Mouse (Mus musculus) midbrain, embryonic 11.5 days (tissue): ENCODE measurements at regions not wholly inside any gene's neighbourhood (a gene's known extent, or its start where the extent isn't known, plus 50 kb on each side); places are given as distances from the start of the nearest gene placed in this dataset.
A peak's percentile ranks its signal among the peaks of the same experiment; 100 is the strongest.

Experiments
- ATAC-seq: fragments of 200-750 bp; cut with Nextera tagmentation; 2 replicates; pipeline ENCODE4 v1.8.0; 2017; ENCODE audit warnings: moderate TSS enrichment, moderate library complexity; ENCODE audit not compliant: low FRiP score
- DNase-seq: peaks from one replicate; pipeline ENCODE4 v3.0.0; 2015; ENCODE audit warnings: low spot score; ENCODE audit errors: missing footprints
- H3K27ac ChIP-seq: fragments of 300-500 bp; sonication (generic); 2 replicates; pipeline ENCODE4 v1.5.1; 2014; ENCODE audit warnings: low read depth, low read length
- H3K27me3 ChIP-seq: fragments of 300-500 bp; sonication (generic); 2 replicates; pipeline ENCODE4 v1.6.1; 2014; ENCODE audit warnings: mild to moderate bottlenecking, low read length, moderate library complexity, mixed read lengths; ENCODE audit not compliant: control insufficient read depth, insufficient read depth
- H3K36me3 ChIP-seq: fragments of 300-500 bp; sonication (generic); 2 replicates; pipeline ENCODE4 v1.6.1; 2014; ENCODE audit warnings: mild to moderate bottlenecking, low read length, moderate library complexity, mixed read lengths; ENCODE audit not compliant: control insufficient read depth, insufficient read depth
- H3K4me1 ChIP-seq: fragments of 300-500 bp; sonication (generic); 2 replicates; pipeline ENCODE4 v1.6.1; 2014; ENCODE audit warnings: low read length; ENCODE audit not compliant: control insufficient read depth, insufficient read depth
- H3K4me2 ChIP-seq: fragments of 300-500 bp; sonication (generic); 2 replicates; pipeline ENCODE4 v1.6.1; 2014; ENCODE audit warnings: mild to moderate bottlenecking, moderate library complexity
- H3K4me3 ChIP-seq: fragments of 300-500 bp; sonication (generic); 2 replicates; pipeline ENCODE4 v1.5.1; 2014; ENCODE audit warnings: low read depth, low read length
- H3K9ac ChIP-seq: fragments of 300-500 bp; sonication (generic); 2 replicates; pipeline ENCODE4 v1.6.1; 2014; ENCODE audit warnings: low read length
- H3K9me3 ChIP-seq: fragments of 300-500 bp; sonication (generic); 2 replicates; pipeline ENCODE4 v1.6.1; 2016; ENCODE audit warnings: low read length; ENCODE audit not compliant: control insufficient read depth
- WGBS: fragments of 180-500 bp; shearing (Covaris S2); extraction: QIAGEN DNeasy Blood & Tissue Kit; methylation state at CpG from one replicate; pipeline ENCODE4 v1.1.7; 2014; 5-methylcytosine and 5-hydroxymethylcytosine counted together

- Histone ChIP-seq H3K36me3 (no peaks in the 10 kb centered on the region), H3K27me3 (no peaks in the 10 kb centered on the region), H3K4me1 (no peaks in the 10 kb centered on the region), H3K9me3 (no peaks in the 10 kb centered on the region), H3K27ac (no peak overlapping the region), H3K9ac (no peak overlapping the region), H3K4me2 (no peak overlapping the region), H3K4me3 (no peak overlapping the region)
- 83% methylated on average over 6 of the region's 6 CpGs for WGBS
- no peak for DNase-seq
- ATAC-seq = no peak
These were observed 320.7 kb upstream of the Jarid2 start for GRCm38 (mm10) chr13:44408619-44408959.

- H3K27me3 ChIP-seq = no peaks in the 10 kb centered on the region
- H3K4me1 ChIP-seq = no peaks in the 10 kb centered on the region
- H3K9me3 ChIP-seq = no peaks in the 10 kb centered on the region
- H3K36me3 ChIP-seq = no peaks in the 10 kb centered on the region
- no peak overlapping the region for H3K4me3 ChIP-seq
- ATAC-seq (no peak), DNase-seq (no peak)
- WGBS = 78% methylated on average over 14 of the region's 14 CpGs
- no peak overlapping the region for H3K9ac ChIP-seq
- no peak overlapping the region for H3K27ac ChIP-seq
- no peak overlapping the region for H3K4me2 ChIP-seq
These were observed 320.1 kb upstream of the Jarid2 start for GRCm38 (mm10) chr13:44408960-44409719.

- no peaks in the 10 kb centered on the region for H3K4me1 ChIP-seq
- no peaks in the 10 kb centered on the region for H3K27me3 ChIP-seq
- no peaks in the 10 kb centered on the region for H3K9me3 ChIP-seq
- no peaks in the 10 kb centered on the region for H3K36me3 ChIP-seq
- no peak overlapping the region for H3K4me2 ChIP-seq
- no peak overlapping the region for H3K27ac ChIP-seq
- WGBS = 85% methylated on average over 5 of the region's 5 CpGs
- ATAC-seq (no peak), DNase-seq (no peak)
- H3K4me3 ChIP-seq = no peak overlapping the region
- no peak overlapping the region for H3K9ac ChIP-seq
These were observed 319.6 kb upstream of the Jarid2 start for GRCm38 (mm10) chr13:44409720-44410047.

- WGBS = 97% methylated on average over 2 of the region's 2 CpGs
- H3K9ac ChIP-seq = no peak overlapping the region
- no peak overlapping the region for H3K27ac ChIP-seq
- H3K4me2 ChIP-seq = no peak overlapping the region
- H3K9me3 ChIP-seq = no peaks in the 10 kb centered on the region
- H3K36me3 ChIP-seq = no peaks in the 10 kb centered on the region
- no peaks in the 10 kb centered on the region for H3K27me3 ChIP-seq
- DNase-seq (no peak), ATAC-seq (no peak)
- H3K4me1 ChIP-seq = peaks cover 3% of the 10 kb centered on the region
- H3K4me3 ChIP-seq = no peak overlapping the region
These were observed 317.3 kb upstream of the Jarid2 start for GRCm38 (mm10) chr13:44411781-44412496.

- Histone ChIP-seq H3K9ac (no peak overlapping the region), H3K27me3 (no peaks in the 10 kb centered on the region), H3K27ac (no peak overlapping the region), H3K4me1 (peaks cover 9% of the 10 kb centered on the region), H3K4me3 (no peak overlapping the region), H3K4me2 (no peak overlapping the region), H3K36me3 (no peaks in the 10 kb centered on the region), H3K9me3 (no peaks in the 10 kb centered on the region)
- no peak for DNase-seq
- 82% methylated on average over 9 of the region's 9 CpGs for WGBS
- ATAC-seq = no peak
These were observed 316.0 kb upstream of the Jarid2 start for GRCm38 (mm10) chr13:44413305-44413704.

- no peak for ATAC-seq
- H3K4me3 ChIP-seq = no peak overlapping the region
- no peak overlapping the region for H3K4me2 ChIP-seq
- H3K27me3 ChIP-seq = no peaks in the 10 kb centered on the region
- 0 out of 2 replicates have a peak, but pooled peaks cover 4% of the 10 kb centered on the region for H3K9me3 ChIP-seq
- no peak overlapping the region for H3K9ac ChIP-seq
- peaks cover 18% of the 10 kb centered on the region for H3K4me1 ChIP-seq
- WGBS = 83% methylated on average over 7 of the region's 7 CpGs
- no peak for DNase-seq
- no peaks in the 10 kb centered on the region for H3K36me3 ChIP-seq
- H3K27ac ChIP-seq = no peak overlapping the region
These were observed 313.3 kb upstream of the Jarid2 start for GRCm38 (mm10) chr13:44415971-44416370.

- peak overlapping the region; percentile 43 for H3K9ac ChIP-seq
- DNase-seq (peak; percentile 92), ATAC-seq (no peak)
- peaks cover 18% of the 10 kb centered on the region for H3K4me1 ChIP-seq
- H3K36me3 ChIP-seq = no peaks in the 10 kb centered on the region
- H3K4me2 ChIP-seq = peak overlapping the region; percentile 19; the same call in 1 of the 2 replicates
- no peak overlapping the region for H3K27ac ChIP-seq
- no peak overlapping the region for H3K4me3 ChIP-seq
- H3K27me3 ChIP-seq = no peaks in the 10 kb centered on the region
- H3K9me3 ChIP-seq = 0 out of 2 replicates have a peak, but pooled peaks cover 4% of the 10 kb centered on the region
- 9% methylated on average over 8 of the region's 8 CpGs for WGBS
These were observed 312.3 kb upstream of the Jarid2 start for GRCm38 (mm10) chr13:44416986-44417385.

- DNase-seq (no peak), ATAC-seq (no peak)
- no peak overlapping the region for H3K4me3 ChIP-seq
- 77% methylated on average over 8 of the region's 8 CpGs for WGBS
- no peak overlapping the region for H3K9ac ChIP-seq
- H3K9me3 ChIP-seq = 0 out of 2 replicates have a peak, but pooled peaks cover 4% of the 10 kb centered on the region
- no peaks in the 10 kb centered on the region for H3K27me3 ChIP-seq
- no peaks in the 10 kb centered on the region for H3K36me3 ChIP-seq
- peaks cover 18% of the 10 kb centered on the region for H3K4me1 ChIP-seq
- H3K27ac ChIP-seq = no peak overlapping the region
- no peak overlapping the region for H3K4me2 ChIP-seq
These were observed 310.2 kb upstream of the Jarid2 start for GRCm38 (mm10) chr13:44419056-44419455.

- Histone ChIP-seq H3K4me3 (no peak overlapping the region), H3K9ac (no peak overlapping the region), H3K27ac (no peak overlapping the region), H3K27me3 (no peaks in the 10 kb centered on the region), H3K4me2 (peak overlapping the region; percentile 15; the same call in 1 of the 2 replicates), H3K9me3 (0 out of 2 replicates have a peak, but pooled peaks cover 4% of the 10 kb centered on the region), H3K4me1 (peaks cover 18% of the 10 kb centered on the region), H3K36me3 (no peaks in the 10 kb centered on the region)
- no peak for ATAC-seq
- WGBS = 17% methylated on average over 14 of the region's 15 CpGs
- DNase-seq = peak; percentile 89
These were observed 309.6 kb upstream of the Jarid2 start for GRCm38 (mm10) chr13:44419472-44420226.
